Mouse (Mus musculus) liver, adult 2 months (tissue): ENCODE data around the gene Slc7a8. TPM values are rescaled to one million over a fixed set of nuclear protein-coding genes. Genes with fewer than 3 reads are reported as not detected.
A peak's percentile ranks its signal among the peaks of the same experiment; 100 is the strongest.

Experiments used
- DNase-seq: peaks from one replicate; pipeline ENCODE4 v3.0.0-alpha.2; 2011; ENCODE audit warnings: low read depth, low spot score; ENCODE audit errors: extremely low read depth
- H3K27ac ChIP-seq: fragments of 200-500 bp; replicated peaks from 2 replicates; pipeline ENCODE4 v1.5.1; 2012; ENCODE audit warnings: low read depth, mild to moderate bottlenecking, control low read depth, inconsistent platforms, low read length; ENCODE audit not compliant: insufficient read depth
- H3K27me3 ChIP-seq: fragments of 200-500 bp; 2 replicates; pipeline ENCODE4 v1.6.1; 2012; ENCODE audit warnings: mild to moderate bottlenecking, moderate library complexity, low read length, inconsistent platforms; ENCODE audit not compliant: control insufficient read depth, insufficient read depth
- H3K36me3 ChIP-seq: fragments of 200-500 bp; 2 replicates; pipeline ENCODE4 v1.6.1; 2012; ENCODE audit warnings: low read length, inconsistent platforms; ENCODE audit not compliant: control insufficient read depth, insufficient read depth
- H3K4me1 ChIP-seq: fragments of 200-500 bp; 2 replicates; pipeline ENCODE4 v1.6.1; 2011; ENCODE audit warnings: low read length; ENCODE audit not compliant: control insufficient read depth, insufficient read depth
- H3K4me3 ChIP-seq: fragments of 200-500 bp; 2 replicates; pipeline ENCODE4 v1.5.1; 2011; ENCODE audit warnings: low read depth, mild to moderate bottlenecking, control low read depth, low read length, moderate library complexity; ENCODE audit not compliant: insufficient read depth
- H3K79me2 ChIP-seq: fragments of 200-500 bp; 2 replicates; pipeline ENCODE4 v1.6.1; 2012; ENCODE audit warnings: inconsistent platforms, mild to moderate bottlenecking, low read length, moderate library complexity; ENCODE audit not compliant: control insufficient read depth, insufficient read depth
- H3K9ac ChIP-seq: fragments of 200-500 bp; 2 replicates; pipeline ENCODE4 v1.6.1; 2012; ENCODE audit warnings: low read depth, mild to moderate bottlenecking, control low read depth, inconsistent platforms, low read length
- CTCF ChIP-seq: fragments of 200-500 bp; IDR thresholded peaks from 2 replicates; pipeline ENCODE4 v1.5.1; 2011; ENCODE audit warnings: low read depth, low read length, control low read depth
- POLR2A ChIP-seq: fragments of 200-500 bp; IDR thresholded peaks from 2 replicates; pipeline ENCODE4 v1.6.1; 2011; ENCODE audit warnings: low read length, control low read depth; ENCODE audit not compliant: insufficient read depth; ENCODE audit errors: extremely low read depth
- WGBS: fragments of 180-500 bp; shearing (Covaris S2); methylation state at CpG from one replicate; pipeline ENCODE4 v1.1.7; 2018; 5-methylcytosine and 5-hydroxymethylcytosine counted together
- polyA plus RNA-seq: library from polyadenylated mRNA; depleted of rRNA; stranded (reverse); fragments of >200 nt; gene quantifications from 2 replicates; pipeline ENCODE4 v1.2.3, GENCODE M21; 2012
- total RNA-seq: library from RNA; depleted of rRNA; stranded (reverse); fragments of >200 nt; gene quantifications from 2 replicates; pipeline ENCODE4 v1.2.3, GENCODE M21; 2014

Gene Slc7a8
- total and polyA plus RNA-seq, 2 experiments = 1.0 to 2.9 TPM

GRCm38 (mm10) chr14:54698733-54699132, 83.0 kb downstream of the Slc7a8 start, which contains the start of gene Gm29776:
Gene Gm29776 (minus strand): TSS chr14:54698833.
- Histone ChIP-seq H3K79me2 (no peaks in the 10 kb centered on the region), H3K9ac (no peak within 1 kb of the TSS), H3K36me3 (no peaks in the 10 kb centered on the region), H3K27me3 (no peaks in the 10 kb centered on the region), H3K4me3 (no peak within 1 kb of the TSS), H3K27ac (no peak within 1 kb of the TSS), H3K4me1 (peaks cover 1% of the 10 kb centered on the region; the same call in 1 of the 2 replicates)
- TF ChIP-seq POLR2A (no peak), CTCF (no peak)
- 92% methylated on average over 4 of the region's 4 CpGs for WGBS
- DNase-seq = no peak

GRCm38 (mm10) chr14:54696752-54697151, 85.0 kb downstream of the Slc7a8 start:
- peaks cover 1% of the 10 kb centered on the region; the same call in 1 of the 2 replicates for H3K4me1 ChIP-seq
- no peak overlapping the region for H3K4me3 ChIP-seq
- no peak for TF ChIP-seq CTCF
- TF ChIP-seq POLR2A = no peak

GRCm38 (mm10) chr14:54695042-54695441, 86.7 kb downstream of the Slc7a8 start:
- no peaks in the 10 kb centered on the region for H3K4me1 ChIP-seq
- no peak overlapping the region for H3K9ac ChIP-seq
- DNase-seq = no peak
- H3K4me3 ChIP-seq = no peak overlapping the region
- H3K27me3 ChIP-seq = no peaks in the 10 kb centered on the region
- 50% methylated on average over 6 of the region's 6 CpGs for WGBS
- H3K27ac ChIP-seq = no peak overlapping the region
- no peaks in the 10 kb centered on the region for H3K79me2 ChIP-seq
- peaks cover 6% of the 10 kb centered on the region for H3K36me3 ChIP-seq
- TF ChIP-seq CTCF (no peak), POLR2A (no peak)

More at GRCm38 (mm10) chr14:54696752-54697151, 85.0 kb downstream of the Slc7a8 start:
- DNase-seq = no peak
- 92% methylated on average over 4 of the region's 4 CpGs for WGBS
- H3K36me3 ChIP-seq = no peaks in the 10 kb centered on the region
- H3K27me3 ChIP-seq = no peaks in the 10 kb centered on the region
- no peak overlapping the region for H3K9ac ChIP-seq
- no peak overlapping the region for H3K27ac ChIP-seq
- no peaks in the 10 kb centered on the region for H3K79me2 ChIP-seq

- Histone ChIP-seq H3K4me3 (peak overlapping the region; percentile 72), H3K36me3 (peaks cover 26% of the 10 kb centered on the region), H3K27ac (peak overlapping the region; percentile 80), H3K79me2 (peaks cover 22% of the 10 kb centered on the region; the same call in 1 of the 2 replicates), H3K27me3 (no peaks in the 10 kb centered on the region), H3K9ac (peak overlapping the region; percentile 81), H3K4me1 (peaks cover 7% of the 10 kb centered on the region)
- WGBS = under 1% methylated on average over 8 of the region's 8 CpGs
- TF ChIP-seq CTCF (no peak), POLR2A (no peak)
- DNase-seq = peak; percentile 46
Measured at GRCm38 (mm10) chr14:54687251-54687650, 94.5 kb downstream of the Slc7a8 start.

DNA sequence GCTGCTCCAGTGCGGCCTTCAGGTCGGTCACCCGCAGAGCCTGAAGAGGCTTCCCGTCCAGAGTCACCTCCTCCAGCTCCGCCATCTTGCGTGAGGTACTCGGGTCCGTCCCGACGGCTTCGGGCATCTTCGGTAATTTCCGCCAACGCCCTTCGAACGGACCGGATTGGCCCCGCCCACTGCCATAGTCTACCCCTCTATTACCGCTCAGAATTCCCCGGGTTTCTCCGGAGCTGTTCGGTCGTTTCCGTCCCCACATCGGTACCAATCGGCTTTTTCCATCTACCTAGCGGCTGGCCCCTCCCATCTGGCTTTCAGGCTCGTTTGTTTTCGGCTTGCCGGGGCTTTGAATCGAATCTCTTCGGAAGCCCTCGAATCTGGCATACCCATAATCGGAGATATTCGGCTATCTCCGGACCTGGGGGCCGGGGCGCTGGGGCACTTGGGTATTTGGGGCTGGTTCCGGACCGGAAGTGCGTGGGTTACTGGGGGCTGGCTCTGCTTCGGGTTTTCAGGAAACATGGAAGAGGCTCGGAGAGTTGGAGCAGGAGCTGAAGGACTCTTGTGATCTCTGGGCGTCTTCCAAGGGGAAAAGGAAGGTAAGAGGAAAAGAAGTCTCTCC, 95.1 kb downstream of the Slc7a8 start, which contains the start of gene Acin1:
Gene Acin1, minus strand, starts transcription at position 410 of the 622 bp plus-strand sequence.
- Histone ChIP-seq H3K79me2 (peaks cover 22% of the 10 kb centered on the region; the same call in 1 of the 2 replicates), H3K4me1 (peaks cover 7% of the 10 kb centered on the region), H3K9ac (peak within 1 kb of the TSS; percentile 96), H3K27me3 (no peaks in the 10 kb centered on the region), H3K4me3 (peak within 1 kb of the TSS; percentile 90), H3K27ac (peak within 1 kb of the TSS; percentile 96), H3K36me3 (peaks cover 26% of the 10 kb centered on the region)
- TF ChIP-seq POLR2A = peak; percentile 88
- TF ChIP-seq CTCF = no peak
- peak; percentile 93 for DNase-seq
- WGBS = under 1% methylated on average over 44 of the region's 44 CpGs

DNA sequence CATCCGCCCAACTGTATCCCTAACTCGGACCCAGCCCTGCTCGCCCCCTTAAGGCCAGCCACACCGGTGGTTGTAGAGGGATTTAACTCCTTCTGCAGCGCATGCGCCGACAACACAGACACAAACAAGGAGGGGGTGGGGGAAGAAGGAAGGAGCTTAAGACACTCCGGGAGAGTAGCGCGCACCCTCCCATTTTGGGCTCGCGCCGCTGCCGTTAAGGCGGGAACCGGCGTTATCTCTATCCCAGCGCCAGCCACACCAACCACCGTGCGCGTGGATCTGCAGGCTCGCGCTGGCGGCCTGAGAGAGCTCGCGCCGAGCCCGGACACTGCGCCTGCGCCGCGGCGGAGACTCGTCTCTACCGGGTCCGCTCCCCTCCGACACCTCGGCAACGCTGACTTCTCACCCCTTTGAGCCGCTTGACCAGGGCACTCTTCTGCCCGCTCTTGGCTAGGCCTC, 95.7 kb downstream of the Slc7a8 start, which contains the start of gene 1700123O20Rik:
Gene 1700123O20Rik, plus strand, starts transcription at position 154 of the 459 bp plus-strand sequence.
- Histone ChIP-seq H3K36me3 (peaks cover 26% of the 10 kb centered on the region), H3K27ac (peak within 1 kb of the TSS; percentile 96), H3K79me2 (peaks cover 23% of the 10 kb centered on the region; the same call in 1 of the 2 replicates), H3K4me1 (peaks cover 7% of the 10 kb centered on the region), H3K4me3 (peak within 1 kb of the TSS; percentile 90), H3K9ac (peak within 1 kb of the TSS; percentile 96), H3K27me3 (no peaks in the 10 kb centered on the region)
- 0 out of 2 replicates have a peak, but pooled peaks have one; percentile 8 for TF ChIP-seq CTCF
- no peak for TF ChIP-seq POLR2A
- WGBS = under 1% methylated on average over 41 of the region's 41 CpGs
- peak; percentile 71 for DNase-seq
